Mouse (Mus musculus): ENCODE measurements around the gene Glis1. TPM values are rescaled to one million over a fixed set of nuclear protein-coding genes. Genes with fewer than 3 reads are reported as not detected.

Gene Glis1
- polyA plus RNA-seq, 1 experiment from 2014 or later: 2.4 TPM

GRCm38 (mm10) chr4:107523607-107524151 lies 89.3 kb downstream of the Glis1 start:
- Histone ChIP-seq H3K27me3 (no peaks in the 10 kb centered on the region), H3K9ac (replicated peaks) (no peak overlapping the region), H3K4me2 (replicated peaks) (no peak overlapping the region), H3K27ac (replicated peaks) (no peak overlapping the region), H3K4me3 (no peak overlapping the region), H3K36me3 (no peaks in the 10 kb centered on the region), H3K9me3 (no peaks in the 10 kb centered on the region), H3K4me1 (peaks cover 3% of the 10 kb centered on the region; the same call in 1 of the 2 replicates)
- WGBS: 64% methylated on average over 11 of the region's 11 CpGs
- ATAC-seq (ENCODE audit: low FRiP score, low read depth): no peak

- ATAC-seq (ENCODE audit: low FRiP score, low read depth): no peak
- Histone ChIP-seq H3K27ac (replicated peaks) (no peak overlapping the region), H3K9me3 (no peaks in the 10 kb centered on the region), H3K27me3 (no peaks in the 10 kb centered on the region), H3K4me1 (peaks cover 5% of the 10 kb centered on the region), H3K4me3 (no peak overlapping the region), H3K9ac (replicated peaks) (no peak overlapping the region), H3K36me3 (no peaks in the 10 kb centered on the region), H3K4me2 (replicated peaks) (no peak overlapping the region)
- WGBS: 86% methylated on average over 11 of the region's 11 CpGs
These were observed 100.7 kb downstream of the Glis1 start for GRCm38 (mm10) chr4:107535126-107535525.

GRCm38 (mm10) chr4:107538116-107538515 lies 103.7 kb downstream of the Glis1 start:
- Histone ChIP-seq H3K9me3 (no peaks in the 10 kb centered on the region), H3K4me1 (peaks cover 5% of the 10 kb centered on the region), H3K9ac (replicated peaks) (no peak overlapping the region), H3K4me2 (replicated peaks) (no peak overlapping the region), H3K27me3 (no peaks in the 10 kb centered on the region), H3K36me3 (no peaks in the 10 kb centered on the region), H3K4me3 (no peak overlapping the region), H3K27ac (replicated peaks) (no peak overlapping the region)
- no peak for ATAC-seq (ENCODE audit: low FRiP score, low read depth)
- WGBS: 66% methylated on average over 13 of the region's 13 CpGs

GRCm38 (mm10) chr4:107538561-107538960 lies 104.2 kb downstream of the Glis1 start:
- H3K27me3 ChIP-seq: no peaks in the 10 kb centered on the region
- no peak overlapping the region for H3K9ac ChIP-seq (replicated peaks)
- H3K4me1 ChIP-seq: peaks cover 5% of the 10 kb centered on the region
- no peak overlapping the region for H3K27ac ChIP-seq (replicated peaks)
- WGBS: 70% methylated on average over 3 of the region's 3 CpGs
- no peak overlapping the region for H3K4me2 ChIP-seq (replicated peaks)
- no peaks in the 10 kb centered on the region for H3K9me3 ChIP-seq
- H3K36me3 ChIP-seq: no peaks in the 10 kb centered on the region
- no peak overlapping the region for H3K4me3 ChIP-seq
- no peak for ATAC-seq (ENCODE audit: low FRiP score, low read depth)

GRCm38 (mm10) chr4:107539021-107539420 lies 104.6 kb downstream of the Glis1 start:
- no peak for ATAC-seq (ENCODE audit: low FRiP score, low read depth)
- Histone ChIP-seq H3K4me2 (replicated peaks) (no peak overlapping the region), H3K9ac (replicated peaks) (no peak overlapping the region), H3K4me1 (peaks cover 5% of the 10 kb centered on the region), H3K27ac (replicated peaks) (no peak overlapping the region), H3K4me3 (no peak overlapping the region), H3K9me3 (no peaks in the 10 kb centered on the region), H3K27me3 (no peaks in the 10 kb centered on the region), H3K36me3 (no peaks in the 10 kb centered on the region)
- WGBS: 78% methylated on average over 3 of the region's 3 CpGs

GRCm38 (mm10) chr4:107541821-107542220 lies 107.4 kb downstream of the Glis1 start:
- Histone ChIP-seq H3K9me3 (no peaks in the 10 kb centered on the region), H3K4me3 (no peak overlapping the region), H3K4me1 (peaks cover 5% of the 10 kb centered on the region), H3K27ac (replicated peaks) (no peak overlapping the region), H3K27me3 (no peaks in the 10 kb centered on the region), H3K4me2 (replicated peaks) (no peak overlapping the region), H3K36me3 (no peaks in the 10 kb centered on the region), H3K9ac (replicated peaks) (no peak overlapping the region)
- no peak for ATAC-seq (ENCODE audit: low FRiP score, low read depth)
- WGBS: 76% methylated on average over 4 of the region's 4 CpGs

GRCm38 (mm10) chr4:107544843-107545242 lies 110.5 kb downstream of the Glis1 start:
- Histone ChIP-seq H3K4me1 (no peaks in the 10 kb centered on the region; the same call in 1 of the 2 replicates), H3K27ac (replicated peaks) (no peak overlapping the region), H3K4me2 (replicated peaks) (no peak overlapping the region), H3K9me3 (no peaks in the 10 kb centered on the region), H3K9ac (replicated peaks) (no peak overlapping the region), H3K36me3 (no peaks in the 10 kb centered on the region), H3K4me3 (no peak overlapping the region), H3K27me3 (no peaks in the 10 kb centered on the region)
- no peak for ATAC-seq (ENCODE audit: low FRiP score, low read depth)
- 89% methylated on average over 5 of the region's 5 CpGs for WGBS

- H3K27me3 ChIP-seq: no peaks in the 10 kb centered on the region
- WGBS: 88% methylated on average over 1 of the region's 1 CpGs
- H3K9ac ChIP-seq (replicated peaks): no peak overlapping the region
- no peak for ATAC-seq (ENCODE audit: low FRiP score, low read depth)
- H3K27ac ChIP-seq (replicated peaks): no peak overlapping the region
- no peak overlapping the region for H3K4me3 ChIP-seq
- H3K9me3 ChIP-seq: no peaks in the 10 kb centered on the region
- no peak overlapping the region for H3K4me2 ChIP-seq (replicated peaks)
- no peaks in the 10 kb centered on the region; the same call in 1 of the 2 replicates for H3K4me1 ChIP-seq
- no peaks in the 10 kb centered on the region for H3K36me3 ChIP-seq
These were observed 111.3 kb downstream of the Glis1 start for GRCm38 (mm10) chr4:107545726-107546125.

GRCm38 (mm10) chr4:107546525-107546924 lies 112.1 kb downstream of the Glis1 start:
- no peak overlapping the region for H3K4me2 ChIP-seq (replicated peaks)
- WGBS: 74% methylated on average over 8 of the region's 8 CpGs
- no peaks in the 10 kb centered on the region for H3K36me3 ChIP-seq
- H3K9ac ChIP-seq (replicated peaks): no peak overlapping the region
- H3K9me3 ChIP-seq: no peaks in the 10 kb centered on the region
- no peaks in the 10 kb centered on the region; the same call in 1 of the 2 replicates for H3K4me1 ChIP-seq
- H3K27ac ChIP-seq (replicated peaks): no peak overlapping the region
- H3K4me3 ChIP-seq: no peak overlapping the region
- no peak for ATAC-seq (ENCODE audit: low FRiP score, low read depth)
- no peaks in the 10 kb centered on the region for H3K27me3 ChIP-seq

GRCm38 (mm10) chr4:107550096-107550495 lies 115.7 kb downstream of the Glis1 start:
- Histone ChIP-seq H3K9me3 (no peaks in the 10 kb centered on the region), H3K4me2 (replicated peaks) (no peak overlapping the region), H3K9ac (replicated peaks) (no peak overlapping the region), H3K27me3 (no peaks in the 10 kb centered on the region), H3K4me3 (no peak overlapping the region), H3K4me1 (no peaks in the 10 kb centered on the region; the same call in 1 of the 2 replicates), H3K36me3 (no peaks in the 10 kb centered on the region), H3K27ac (replicated peaks) (no peak overlapping the region)
- 89% methylated on average over 10 of the region's 10 CpGs for WGBS
- ATAC-seq (ENCODE audit: low FRiP score, low read depth): no peak

- Histone ChIP-seq H3K9ac (replicated peaks) (no peak overlapping the region), H3K36me3 (no peaks in the 10 kb centered on the region), H3K4me1 (no peaks in the 10 kb centered on the region; the same call in 1 of the 2 replicates), H3K4me3 (no peak overlapping the region), H3K27me3 (no peaks in the 10 kb centered on the region), H3K9me3 (no peaks in the 10 kb centered on the region), H3K4me2 (replicated peaks) (no peak overlapping the region), H3K27ac (replicated peaks) (no peak overlapping the region)
- WGBS: 81% methylated on average over 3 of the region's 3 CpGs
- ATAC-seq (ENCODE audit: low FRiP score, low read depth): no peak
These were observed 116.2 kb downstream of the Glis1 start for GRCm38 (mm10) chr4:107550546-107550945.

GRCm38 (mm10) chr4:107552696-107553095 lies 118.3 kb downstream of the Glis1 start:
- Histone ChIP-seq H3K4me1 (no peaks in the 10 kb centered on the region), H3K36me3 (no peaks in the 10 kb centered on the region), H3K4me2 (replicated peaks) (no peak overlapping the region), H3K27ac (replicated peaks) (no peak overlapping the region), H3K9ac (replicated peaks) (no peak overlapping the region), H3K4me3 (no peak overlapping the region), H3K27me3 (no peaks in the 10 kb centered on the region), H3K9me3 (no peaks in the 10 kb centered on the region)
- 75% methylated on average over 5 of the region's 5 CpGs for WGBS
- no peak for ATAC-seq (ENCODE audit: low FRiP score, low read depth)

- Histone ChIP-seq H3K9ac (replicated peaks) (no peak overlapping the region), H3K4me2 (replicated peaks) (no peak overlapping the region), H3K4me1 (no peaks in the 10 kb centered on the region), H3K36me3 (no peaks in the 10 kb centered on the region), H3K27ac (replicated peaks) (no peak overlapping the region), H3K4me3 (no peak overlapping the region), H3K27me3 (no peaks in the 10 kb centered on the region), H3K9me3 (no peaks in the 10 kb centered on the region)
- ATAC-seq (ENCODE audit: low FRiP score, low read depth): no peak
- WGBS: 80% methylated on average over 5 of the region's 5 CpGs
These were observed 119.4 kb downstream of the Glis1 start for GRCm38 (mm10) chr4:107553774-107554173.

All from midbrain, embryonic 12.5 days (tissue).